ENCODE assay signal across 10 mouse cellular contexts in the genomic region with DNA sequence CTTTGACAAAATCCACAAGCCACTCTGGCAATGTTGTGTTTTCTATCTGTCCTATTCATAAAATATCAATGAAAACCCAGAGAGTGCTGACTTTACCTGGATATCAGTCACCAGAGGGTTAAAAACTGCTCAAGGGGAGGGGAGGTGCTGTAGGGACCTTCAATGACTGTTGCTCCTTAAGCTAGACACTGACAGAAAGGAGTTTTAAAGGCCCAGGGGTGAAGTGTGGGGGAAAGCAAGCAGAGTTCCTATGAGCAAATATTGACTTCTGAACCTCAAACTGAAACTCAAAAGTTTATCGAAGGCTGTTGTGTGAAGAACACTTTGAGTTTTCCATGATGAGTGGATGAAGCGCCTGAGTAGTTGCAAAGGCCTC. TPM values are rescaled to one million over a fixed set of nuclear protein-coding genes. Genes with fewer than 3 reads are reported as not detected.
DNase-seq lines count a peak whose midpoint lies in the region; ATAC-seq lines count a peak whose summit lies in the region.
"Had no signal": no experiment of that assay in that cellular context is flagged by ENCODE, and none has a peak within 500 bp of the region (broad histone marks: within the 10 kb centered on the region; RNA-seq: fewer than 3 reads in every experiment).

No protein-coding gene starts in this region.

- no peak for DNase-seq in heart, adult 11 months
- DNase-seq in midbrain, embryonic 11.5 days (ENCODE audit: low spot score, missing footprints): peak; percentile 81
- DNase-seq in midbrain, embryonic 10.5 days (ENCODE audit: low spot score): no peak
- DNase-seq in layer of hippocampus, adult 9-10 months (ENCODE audit: low spot score): no peak
- DNase-seq in urinary bladder, postnatal 25 days (ENCODE audit: low spot score): no peak
- no peak for DNase-seq in gastrocnemius, adult 18-20 months (ENCODE audit: low spot score)
- DNase-seq: cerebellum, adult 9-10 months had no signal

- H3K9ac ChIP-seq in heart, embryonic 13.5 days: no peak overlapping the region
- no peak overlapping the region for H3K9ac ChIP-seq in midbrain, embryonic 11.5 days (ENCODE audit: low read length)
- no peak overlapping the region for H3K9ac ChIP-seq in liver, embryonic 12.5 days
- H3K9ac ChIP-seq: hindbrain, embryonic 14.5 days had no signal

- WGBS in heart, embryonic 13.5 days: 62% methylated on average over 2 of the region's 2 CpGs
- WGBS in midbrain, embryonic 11.5 days: 62% methylated on average over 2 of the region's 2 CpGs
- 70% methylated on average over 2 of the region's 2 CpGs for WGBS in midbrain, embryonic 10.5 days
- WGBS in liver, embryonic 12.5 days (ENCODE audit: insufficient replicate concordance): 35% methylated on average over 2 of the region's 2 CpGs

- H3K27ac ChIP-seq in heart, embryonic 13.5 days (replicated peaks): peak overlapping the region; percentile 74
- H3K27ac ChIP-seq in midbrain, embryonic 11.5 days (ENCODE audit: low read depth, low read length): no peak overlapping the region
- no peak overlapping the region for H3K27ac ChIP-seq in midbrain, embryonic 10.5 days (replicated peaks)
- 0 out of 2 replicates have a peak overlapping the region, but pooled peaks have one; percentile 33 for H3K27ac ChIP-seq in liver, embryonic 12.5 days
- H3K27ac ChIP-seq: hindbrain, embryonic 14.5 days had no signal

- no peaks in the 10 kb centered on the region for H3K27me3 ChIP-seq in heart, embryonic 13.5 days (replicated peaks)
- H3K27me3 ChIP-seq in midbrain, embryonic 11.5 days (ENCODE audit: control insufficient read depth, insufficient read depth, low read length): no peaks in the 10 kb centered on the region
- no peaks in the 10 kb centered on the region; the same call in 1 of the 2 replicates for H3K27me3 ChIP-seq in midbrain, embryonic 10.5 days (ENCODE audit: low read depth, poor library complexity, severe bottlenecking)
- no peaks in the 10 kb centered on the region for H3K27me3 ChIP-seq in liver, embryonic 12.5 days (replicated peaks)

- H3K4me3 ChIP-seq in heart, embryonic 13.5 days: no peak overlapping the region
- no peak overlapping the region for H3K4me3 ChIP-seq in midbrain, embryonic 11.5 days (ENCODE audit: low read depth, low read length)
- H3K4me3 ChIP-seq in midbrain, embryonic 10.5 days: no peak overlapping the region
- H3K4me3 ChIP-seq in liver, embryonic 12.5 days: no peak overlapping the region

- H3K9me3 ChIP-seq in heart, embryonic 13.5 days: no peaks in the 10 kb centered on the region
- no peaks in the 10 kb centered on the region for H3K9me3 ChIP-seq in midbrain, embryonic 11.5 days (ENCODE audit: control insufficient read depth, low read length)
- H3K9me3 ChIP-seq in midbrain, embryonic 10.5 days (replicated peaks): no peaks in the 10 kb centered on the region
- H3K9me3 ChIP-seq in liver, embryonic 12.5 days (replicated peaks): no peaks in the 10 kb centered on the region

- no peak for ATAC-seq in heart, embryonic 13.5 days (ENCODE audit: extremely low read depth, insufficient number of reproducible peaks, low FRiP score, low TSS enrichment)
- ATAC-seq in midbrain, embryonic 11.5 days (ENCODE audit: low FRiP score): no peak
- ATAC-seq in liver, embryonic 12.5 days: no peak

- H3K4me2 ChIP-seq in heart, embryonic 13.5 days: peak overlapping the region; percentile 45; the same call in 1 of the 2 replicates
- H3K4me2 ChIP-seq in midbrain, embryonic 11.5 days: no peak overlapping the region
- H3K4me2 ChIP-seq in liver, embryonic 12.5 days: peak overlapping the region; percentile 55
- H3K4me2 ChIP-seq: hindbrain, embryonic 14.5 days had no signal

- no peaks in the 10 kb centered on the region for H3K36me3 ChIP-seq in heart, embryonic 13.5 days
- no peaks in the 10 kb centered on the region for H3K36me3 ChIP-seq in midbrain, embryonic 11.5 days (ENCODE audit: control insufficient read depth, insufficient read depth, low read length)
- H3K36me3 ChIP-seq in midbrain, embryonic 10.5 days: no peaks in the 10 kb centered on the region
- no peaks in the 10 kb centered on the region for H3K36me3 ChIP-seq in liver, embryonic 12.5 days

- peaks cover 51% of the 10 kb centered on the region for H3K4me1 ChIP-seq in heart, embryonic 13.5 days
- H3K4me1 ChIP-seq in midbrain, embryonic 11.5 days (ENCODE audit: control insufficient read depth, insufficient read depth, low read length): peaks cover 5% of the 10 kb centered on the region
- peaks cover 39% of the 10 kb centered on the region for H3K4me1 ChIP-seq in midbrain, embryonic 10.5 days
- H3K4me1 ChIP-seq in liver, embryonic 12.5 days: peaks cover 44% of the 10 kb centered on the region

RNA-seq across cellular contexts. Expression of gene Cdc7, which starts 50.9 kb away (rescaled TPM):
- 25.5 and 26.3 TPM in 2 replicates for polyA plus RNA-seq in heart, embryonic 13.5 days (2015; fragmentation: Nextera tagmentation; extraction: Ambion mirVana)
- 58.7 and 61.6 TPM in 2 replicates for polyA plus RNA-seq in midbrain, embryonic 11.5 days (2014; fragmentation: Nextera tagmentation; extraction: Ambion mirVana)
- 59.3 and 63.5 TPM in 2 replicates for polyA plus RNA-seq in midbrain, embryonic 10.5 days (2016; fragmentation: Nextera tagmentation; extraction: Ambion mirVana)
- polyA plus RNA-seq in liver, embryonic 12.5 days (2016; fragmentation: Nextera tagmentation; extraction: Ambion mirVana): 29.3 and 29.5 TPM in 2 replicates
- total RNA-seq in gastrocnemius, adult 18-20 months (2021): under 1 TPM; 0.09 to 0.27 TPM

Comparison
In these comparisons a context has a peak if more than half of its experiments do, and no peak if none do; other contexts are left out.
1. H3K27ac ChIP-seq: peak in heart, embryonic 13.5 days (single experiment) and liver, embryonic 12.5 days (single experiment); none in midbrain, embryonic 11.5 days (single experiment) and midbrain, embryonic 10.5 days (single experiment).